Mouse (Mus musculus) lung, embryonic 15.5 days (tissue): ENCODE data around the gene Aldh2. TPM values are rescaled to one million over a fixed set of nuclear protein-coding genes. Genes with fewer than 3 reads are reported as not detected.
A peak's percentile ranks its signal among the peaks of the same experiment; 100 is the strongest.

ENCODE experiments used
- ATAC-seq: fragments of 200-750 bp; cut with Nextera tagmentation; 2 replicates; pipeline ENCODE4 v1.8.0; 2017; ENCODE audit warnings: moderate number of reproducible peaks, borderline replicate concordance; ENCODE audit not compliant: low FRiP score, low TSS enrichment; ENCODE audit errors: extremely low read depth
- H3K27ac ChIP-seq: fragments of 300-500 bp; sonication (generic); 2 replicates; pipeline ENCODE4 v1.5.1; 2015; ENCODE audit warnings: moderate library complexity, mild to moderate bottlenecking, inconsistent platforms
- H3K27me3 ChIP-seq: fragments of 300-500 bp; sonication (generic); 2 replicates; pipeline ENCODE4 v1.6.1; 2015; ENCODE audit warnings: inconsistent platforms
- H3K36me3 ChIP-seq: fragments of 300-500 bp; sonication (generic); 2 replicates; pipeline ENCODE4 v1.6.1; 2015; ENCODE audit warnings: inconsistent platforms
- H3K4me1 ChIP-seq: fragments of 300-500 bp; sonication (generic); 2 replicates; pipeline ENCODE4 v1.6.1; 2015; ENCODE audit warnings: inconsistent platforms
- H3K4me2 ChIP-seq: fragments of 300-500 bp; sonication (generic); 2 replicates; pipeline ENCODE4 v1.6.1; 2015; ENCODE audit warnings: inconsistent platforms, mild to moderate bottlenecking, moderate library complexity
- H3K4me3 ChIP-seq: fragments of 300-500 bp; sonication (generic); 2 replicates; pipeline ENCODE4 v1.5.1; 2015; ENCODE audit warnings: mild to moderate bottlenecking, inconsistent platforms
- H3K9ac ChIP-seq: fragments of 300-500 bp; sonication (generic); 2 replicates; pipeline ENCODE4 v1.6.1; 2015; ENCODE audit warnings: inconsistent platforms
- H3K9me3 ChIP-seq: fragments of 300-500 bp; sonication (generic); 2 replicates; pipeline ENCODE4 v1.6.1; 2016; ENCODE audit warnings: inconsistent platforms
- WGBS: fragments of 180-500 bp; shearing (Covaris S2); methylation state at CpG from one replicate; pipeline ENCODE4 v1.1.7; 2015; 5-methylcytosine and 5-hydroxymethylcytosine counted together
- polyA plus RNA-seq: library from polyadenylated mRNA; unstranded; fragments of >200 nt; fragmentation: Nextera tagmentation; extraction: Ambion mirVana; gene quantifications from 2 replicates; pipeline ENCODE4 v1.2.1, GENCODE M21; 2015

Gene Aldh2
- polyA plus RNA-seq, 1 experiment from 2014 or later, result 330 TPM

GRCm38 (mm10) chr5:121592816-121593407 lies 712 bp downstream of the Aldh2 start:
- Histone ChIP-seq H3K9ac (peak overlapping the region; percentile 71), H3K27me3 (no peaks in the 10 kb centered on the region), H3K36me3 (no peaks in the 10 kb centered on the region), H3K27ac (peak overlapping the region; percentile 86), H3K4me3 (peak overlapping the region; percentile 72), H3K9me3 (no peaks in the 10 kb centered on the region), H3K4me2 (peak overlapping the region; percentile 92), H3K4me1 (peaks cover 37% of the 10 kb centered on the region)
- ATAC-seq, result peak; percentile 64
- WGBS, result 3% methylated on average over 29 of the region's 33 CpGs

GRCm38 (mm10) chr5:121592064-121592815 lies 1.4 kb downstream of the Aldh2 start:
- no peaks in the 10 kb centered on the region for H3K36me3 ChIP-seq
- H3K27ac ChIP-seq, result peak overlapping the region; percentile 86
- WGBS, result 50% methylated on average over 11 of the region's 11 CpGs
- no peaks in the 10 kb centered on the region for H3K9me3 ChIP-seq
- H3K4me3 ChIP-seq, result peak overlapping the region; percentile 72
- ATAC-seq, result no peak
- no peaks in the 10 kb centered on the region for H3K27me3 ChIP-seq
- peak overlapping the region; percentile 71 for H3K9ac ChIP-seq
- H3K4me2 ChIP-seq, result peak overlapping the region; percentile 92
- peaks cover 44% of the 10 kb centered on the region for H3K4me1 ChIP-seq

DNA sequence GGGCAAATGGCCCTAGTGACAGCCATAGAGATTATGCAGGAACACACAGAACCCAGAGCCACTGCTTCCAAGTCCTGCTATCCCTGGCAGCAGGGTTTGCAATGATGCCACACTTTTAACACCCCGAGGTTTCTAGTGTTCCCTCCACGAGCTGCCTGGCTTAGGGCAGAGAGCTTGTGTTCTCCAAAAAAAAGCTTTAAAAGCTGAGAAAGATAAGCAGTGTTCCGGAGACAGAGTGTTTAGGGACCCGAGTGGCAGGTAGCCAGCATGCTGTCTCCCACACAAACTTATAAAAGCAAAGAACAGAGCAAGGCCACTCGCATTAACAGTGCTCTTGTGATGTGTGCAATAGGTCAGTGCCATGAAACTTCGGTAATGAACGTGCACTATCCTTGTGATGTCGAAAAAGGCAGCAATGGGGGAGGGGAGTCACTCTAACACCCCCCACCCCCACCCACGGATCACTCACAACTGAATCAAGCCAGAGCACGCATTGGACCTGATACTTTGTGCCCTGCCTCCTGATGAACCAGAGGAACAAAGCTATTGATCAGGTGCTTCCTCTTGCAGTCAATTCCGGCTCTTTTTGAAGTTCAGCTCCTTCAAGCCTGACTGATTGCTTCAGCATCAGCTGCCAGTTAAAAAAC lies 2.1 kb downstream of the Aldh2 start:
- Histone ChIP-seq H3K4me3 (peak overlapping the region; percentile 72), H3K4me1 (peaks cover 51% of the 10 kb centered on the region), H3K36me3 (no peaks in the 10 kb centered on the region), H3K9ac (no peak overlapping the region), H3K9me3 (no peaks in the 10 kb centered on the region), H3K27ac (peak overlapping the region; percentile 20; the same call in 1 of the 2 replicates), H3K27me3 (no peaks in the 10 kb centered on the region), H3K4me2 (peak overlapping the region; percentile 92)
- ATAC-seq, result no peak
- 40% methylated on average over 11 of the region's 11 CpGs for WGBS

DNA sequence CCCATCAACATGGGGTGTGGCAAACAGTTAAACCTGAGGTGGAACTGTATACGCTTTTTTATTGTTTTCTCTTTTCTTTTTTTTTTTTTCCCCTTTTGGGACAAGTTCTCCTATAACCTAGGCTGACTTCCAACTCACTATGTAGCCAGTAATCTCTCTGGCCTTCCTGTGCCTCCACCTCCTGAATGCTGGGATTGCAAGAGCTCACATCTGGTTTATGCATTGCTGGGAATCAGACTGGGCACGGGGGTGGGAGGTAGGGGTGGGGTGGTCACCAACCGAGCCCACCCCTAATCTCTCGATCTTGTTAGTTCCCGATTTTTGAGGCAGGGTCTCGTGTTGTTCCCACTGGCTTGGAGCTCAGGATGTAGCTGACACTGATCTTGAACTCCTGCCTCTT lies 3.7 kb downstream of the Aldh2 start:
- H3K9me3 ChIP-seq, result no peaks in the 10 kb centered on the region
- WGBS, result 86% methylated on average over 6 of the region's 6 CpGs
- H3K27ac ChIP-seq, result no peak overlapping the region
- no peak overlapping the region for H3K9ac ChIP-seq
- H3K4me2 ChIP-seq, result no peak overlapping the region
- no peaks in the 10 kb centered on the region for H3K36me3 ChIP-seq
- peaks cover 65% of the 10 kb centered on the region for H3K4me1 ChIP-seq
- no peaks in the 10 kb centered on the region for H3K27me3 ChIP-seq
- no peak overlapping the region for H3K4me3 ChIP-seq
- ATAC-seq, result no peak

GRCm38 (mm10) chr5:121586400-121587039 lies 7.1 kb downstream of the Aldh2 start:
- no peak overlapping the region; the same call in 1 of the 2 replicates for H3K4me3 ChIP-seq
- H3K4me1 ChIP-seq, result peaks cover 56% of the 10 kb centered on the region
- no peaks in the 10 kb centered on the region for H3K9me3 ChIP-seq
- H3K4me2 ChIP-seq, result peak overlapping the region; percentile 15
- WGBS, result 21% methylated on average over 6 of the region's 6 CpGs
- H3K36me3 ChIP-seq, result no peaks in the 10 kb centered on the region
- H3K9ac ChIP-seq, result no peak overlapping the region
- no peaks in the 10 kb centered on the region for H3K27me3 ChIP-seq
- peak overlapping the region; percentile 66 for H3K27ac ChIP-seq
- peak; percentile 71 for ATAC-seq

- 86% methylated on average over 5 of the region's 5 CpGs for WGBS
- H3K36me3 ChIP-seq, result no peaks in the 10 kb centered on the region
- ATAC-seq, result no peak
- H3K27ac ChIP-seq, result peak overlapping the region; percentile 66
- H3K4me2 ChIP-seq, result no peak overlapping the region
- H3K9me3 ChIP-seq, result no peaks in the 10 kb centered on the region
- H3K4me3 ChIP-seq, result no peak overlapping the region
- H3K27me3 ChIP-seq, result no peaks in the 10 kb centered on the region
- H3K9ac ChIP-seq, result no peak overlapping the region
- H3K4me1 ChIP-seq, result peaks cover 50% of the 10 kb centered on the region
These were observed 7.9 kb downstream of the Aldh2 start for GRCm38 (mm10) chr5:121585699-121586098.

GRCm38 (mm10) chr5:121585005-121585404 lies 8.6 kb downstream of the Aldh2 start:
- Histone ChIP-seq H3K27ac (no peak overlapping the region), H3K27me3 (no peaks in the 10 kb centered on the region), H3K4me3 (no peak overlapping the region), H3K9ac (no peak overlapping the region), H3K4me2 (no peak overlapping the region), H3K36me3 (peaks cover 6% of the 10 kb centered on the region), H3K9me3 (no peaks in the 10 kb centered on the region), H3K4me1 (peaks cover 50% of the 10 kb centered on the region)
- ATAC-seq, result no peak
- 93% methylated on average over 10 of the region's 10 CpGs for WGBS

DNA sequence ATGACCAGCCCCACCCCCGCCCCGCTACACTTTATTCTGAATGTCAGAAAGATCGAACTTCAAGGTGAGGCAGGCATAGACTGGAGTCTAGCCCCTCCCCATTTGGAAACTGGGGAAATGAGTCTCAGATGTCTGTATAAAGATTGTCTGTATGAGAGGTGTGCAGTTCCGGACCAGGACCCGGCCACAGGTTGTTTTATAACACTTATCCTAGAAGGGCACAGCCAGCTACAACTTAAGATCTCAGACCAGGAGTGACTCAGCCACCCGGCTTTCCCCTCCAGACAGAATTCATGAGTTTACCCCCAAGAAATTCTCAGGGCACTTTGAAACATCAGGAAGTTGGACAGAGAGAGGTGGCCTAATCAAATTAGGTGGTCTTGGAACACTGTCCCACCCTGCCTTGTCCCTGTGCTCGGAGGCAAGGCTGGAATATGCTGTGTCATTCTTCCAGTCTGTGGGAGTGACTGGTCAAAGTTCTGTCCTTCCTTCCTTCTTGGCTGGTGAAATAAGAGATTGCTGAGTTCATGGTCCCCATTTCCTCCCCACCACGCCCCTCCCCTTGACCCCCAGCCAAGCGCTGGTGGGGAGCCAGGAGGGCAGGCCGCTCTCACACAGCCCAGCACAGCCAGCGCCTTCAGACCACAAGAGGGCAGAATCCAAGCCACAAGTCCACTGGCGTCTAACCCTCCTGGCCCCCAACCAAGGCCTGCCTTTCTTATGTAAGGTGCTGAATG lies 9.7 kb downstream of the Aldh2 start:
- peaks cover 50% of the 10 kb centered on the region for H3K4me1 ChIP-seq
- no peak overlapping the region for H3K4me3 ChIP-seq
- peaks cover 15% of the 10 kb centered on the region for H3K36me3 ChIP-seq
- H3K9me3 ChIP-seq, result no peaks in the 10 kb centered on the region
- H3K9ac ChIP-seq, result no peak overlapping the region
- H3K27ac ChIP-seq, result peak overlapping the region; percentile 57
- ATAC-seq, result peak; percentile 85
- no peaks in the 10 kb centered on the region for H3K27me3 ChIP-seq
- H3K4me2 ChIP-seq, result peak overlapping the region; percentile 23; the same call in 1 of the 2 replicates
- WGBS, result 46% methylated on average over 12 of the region's 12 CpGs

GRCm38 (mm10) chr5:121581945-121582344 lies 11.7 kb downstream of the Aldh2 start:
- Histone ChIP-seq H3K36me3 (peaks cover 32% of the 10 kb centered on the region), H3K4me3 (no peak overlapping the region), H3K4me2 (no peak overlapping the region), H3K9me3 (no peaks in the 10 kb centered on the region), H3K27me3 (no peaks in the 10 kb centered on the region), H3K27ac (no peak overlapping the region), H3K4me1 (peaks cover 34% of the 10 kb centered on the region), H3K9ac (no peak overlapping the region)
- no peak for ATAC-seq
- WGBS, result 86% methylated on average over 8 of the region's 8 CpGs

GRCm38 (mm10) chr5:121576927-121577488 lies 16.6 kb downstream of the Aldh2 start:
- Histone ChIP-seq H3K4me1 (no peaks in the 10 kb centered on the region), H3K27ac (no peak overlapping the region), H3K4me3 (no peak overlapping the region), H3K27me3 (no peaks in the 10 kb centered on the region), H3K9me3 (no peaks in the 10 kb centered on the region), H3K9ac (no peak overlapping the region), H3K36me3 (peaks cover 59% of the 10 kb centered on the region), H3K4me2 (no peak overlapping the region)
- ATAC-seq, result no peak
- WGBS, result 81% methylated on average over 11 of the region's 11 CpGs

- H3K4me3 ChIP-seq, result no peak overlapping the region
- H3K36me3 ChIP-seq, result peaks cover 60% of the 10 kb centered on the region
- ATAC-seq, result no peak
- no peaks in the 10 kb centered on the region for H3K27me3 ChIP-seq
- 95% methylated on average over 11 of the region's 11 CpGs for WGBS
- H3K4me2 ChIP-seq, result no peak overlapping the region
- no peak overlapping the region for H3K9ac ChIP-seq
- H3K27ac ChIP-seq, result no peak overlapping the region
- no peaks in the 10 kb centered on the region for H3K9me3 ChIP-seq
- peaks cover 9% of the 10 kb centered on the region for H3K4me1 ChIP-seq
These were observed 17.8 kb downstream of the Aldh2 start for GRCm38 (mm10) chr5:121575867-121576266.
